11 mouse cellular contexts compared by ENCODE assay signal in genomic region chr4:121216216-121216615, GRCm38 (mm10).
"Had no signal": no experiment of that assay in that cellular context is flagged by ENCODE, and none has a peak within 500 bp of the region (broad histone marks: within the 10 kb centered on the region; RNA-seq: fewer than 3 reads in every experiment).

No protein-coding gene starts in this region.

- H3K36me3 ChIP-seq: limb, embryonic 10.5 days; liver, embryonic 15.5 days; midbrain, embryonic 15.5 days; neural tube, embryonic 13.5 days had no signal

- H3K27ac ChIP-seq: liver, embryonic 15.5 days had no signal

- DNase-seq: kidney, postnatal 10 days; lung, adult 2 months; lung, postnatal 36 days; retina, postnatal 1 day; right cerebral cortex, postnatal 4 days; spleen, adult 18-20 months; thymus, postnatal 36 days had no signal
